Mouse (Mus musculus) left cerebral cortex, postnatal 25 days (tissue): ENCODE measurements around the gene Vmn1r45. TPM values are rescaled to one million over a fixed set of nuclear protein-coding genes. Genes with fewer than 3 reads are reported as not detected.
"Not testable (repeated sequence)": the region's sequence is repeated elsewhere in the genome, so short reads cannot be mapped to it uniquely, and the experiment has no call there.

ENCODE experiments used
- DNase-seq, 2 experiments: peaks; one replicate each; pipeline ENCODE4 v3.0.0; 2022; ENCODE audit warnings: low spot score in 2 of 2, mixed read lengths in 1 of 2
- intact Hi-C: fragments of 180-260 bp; cut with DNase I; formaldehyde crosslinking; loops from one replicate; pipeline ENCODE4 v1.15.1; 2025
- total RNA-seq, 2 experiments: library from RNA; stranded (reverse); gene quantifications; 2 replicates each; pipeline ENCODE4 v1.2.3; 2021

Gene Vmn1r45
- total RNA-seq = not detected

GRCm38 (mm10) chr6:89940498-89940897 is at the start of gene Vmn1r45:
TSS of gene Vmn1r45 (minus strand) at chr6:89940598.
- DNase-seq, intact Hi-C loops: not testable (repeated sequence)

DNA sequence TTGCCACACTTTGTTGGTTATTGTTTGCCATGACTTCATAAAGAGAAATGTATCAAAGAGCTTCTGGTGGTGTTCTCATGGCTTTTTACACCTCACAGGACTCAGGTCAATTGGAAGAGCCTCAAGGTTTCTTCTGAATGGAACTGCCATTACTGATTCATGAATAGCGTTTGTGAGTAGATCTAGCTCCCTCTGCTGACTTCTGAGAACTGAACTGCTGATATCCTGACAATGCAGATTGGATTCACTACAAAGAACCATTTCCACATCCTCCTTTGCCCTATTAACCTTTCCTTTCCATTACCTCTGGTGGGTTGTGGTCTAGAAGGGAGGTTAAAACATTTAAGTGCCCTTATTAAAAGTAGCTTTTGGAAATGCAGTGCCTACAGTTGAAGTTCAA is 45.6 kb upstream of the Vmn1r45 start:
- intact Hi-C loops = no loop called here
- DNase-seq = no peak

GRCm38 (mm10) chr6:89969013-89969412 is 28.6 kb upstream of the Vmn1r45 start, which contains the start of gene Vmn1r46:
TSS of gene Vmn1r46 (plus strand) at chr6:89969313.
- no peak for DNase-seq
- intact Hi-C loops = no loop called here

DNA sequence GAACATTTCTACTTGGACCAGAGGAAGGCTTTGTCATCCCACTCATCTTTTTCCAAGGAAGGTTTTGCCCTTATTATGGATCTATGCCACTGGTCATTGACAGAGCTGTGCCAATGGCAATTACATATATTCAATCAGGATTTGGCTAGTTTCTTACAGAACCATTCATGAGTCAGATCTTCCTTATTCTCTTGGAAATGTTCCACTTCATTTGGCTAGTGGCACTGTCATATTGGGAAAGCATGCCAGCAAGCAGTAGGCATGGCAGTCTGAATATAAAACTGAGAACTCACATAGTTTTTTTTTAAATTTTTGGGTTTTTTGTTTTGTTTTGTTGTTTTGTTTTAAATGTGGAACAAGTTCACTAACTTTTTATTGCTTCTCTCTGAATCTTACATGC is 25.9 kb upstream of the Vmn1r45 start:
- intact Hi-C loops = no loop called here
- DNase-seq = no peak

- no peak for DNase-seq
- intact Hi-C loops = no loop called here
Observed at GRCm38 (mm10) chr6:89953556-89953955, 13.2 kb upstream of the Vmn1r45 start.

GRCm38 (mm10) chr6:89940926-89941325 is 528 bp upstream of the Vmn1r45 start:
- intact Hi-C loops = no loop called here
- no peak for DNase-seq

GRCm38 (mm10) chr6:89883812-89884211 is 56.6 kb downstream of the Vmn1r45 start:
- intact Hi-C loops = no loop called here
- DNase-seq = peak in 1 of 2 experiments; percentile 4

DNA sequence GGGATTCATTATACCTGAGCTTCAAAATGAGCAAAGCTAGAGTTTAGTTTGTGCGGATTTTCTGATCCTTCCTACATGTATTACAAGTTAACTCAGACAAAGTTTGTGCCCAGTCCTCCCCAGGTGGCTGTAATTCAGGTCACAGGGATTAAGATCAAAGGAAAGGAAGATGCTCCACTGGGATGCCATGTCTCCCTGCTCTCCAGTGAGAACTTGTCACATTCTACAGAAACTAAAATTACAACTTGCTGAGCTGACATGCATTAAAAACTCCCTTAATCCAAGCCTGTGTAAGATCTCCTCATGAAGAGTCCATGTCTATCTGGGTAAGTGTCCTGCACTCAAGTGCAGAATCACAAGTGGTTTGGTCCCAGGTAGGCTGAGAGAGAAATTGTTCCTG is 57.0 kb downstream of the Vmn1r45 start, which contains the start of gene Vmn1r44:
Vmn1r44 (plus strand) TSS at position 301 of the 400 bp plus-strand sequence.
- DNase-seq = no peak
- intact Hi-C loops = no loop called here

Other genes with a start within 250 kb of the Vmn1r45 start
- not detected for gene Vmn1r40, start 233.1 kb downstream of the Vmn1r45 start, total RNA-seq
- gene Vmn1r41, start 199.8 kb downstream of the Vmn1r45 start, total RNA-seq = not detected
- gene Vmn1r42, start 64.2 kb downstream of the Vmn1r45 start, total RNA-seq = not detected
- gene Vmn1r43, start 64.2 kb downstream of the Vmn1r45 start, total RNA-seq = not detected
- gene Vmn1r44, start 56.9 kb downstream of the Vmn1r45 start, total RNA-seq = not detected
- not detected for gene Vmn1r46, start 28.7 kb upstream of the Vmn1r45 start, total RNA-seq
- gene Vmn1r47, start 75.5 kb upstream of the Vmn1r45 start, total RNA-seq = not detected
- not detected for gene Vmn1r48, start 96.2 kb upstream of the Vmn1r45 start, total RNA-seq
- not detected for gene Vmn1r49, start 137.9 kb upstream of the Vmn1r45 start, total RNA-seq
- gene Vmn1r50, start 160.8 kb upstream of the Vmn1r45 start, total RNA-seq = not detected
- gene Vmn1r51, start 182.0 kb upstream of the Vmn1r45 start, total RNA-seq = not detected
- gene Vmn1r52, start 234.2 kb upstream of the Vmn1r45 start, total RNA-seq = not detected